Mouse (Mus musculus) CH12.LX (cell line): Measurements from ENCODE around the gene Kif26b. TPM values are rescaled to one million over a fixed set of nuclear protein-coding genes. Genes with fewer than 3 reads are reported as not detected.

Experiments
- DNase-seq: peaks from one replicate; pipeline ENCODE4 v3.0.0-alpha.2; 2013; ENCODE audit errors: extremely low read depth
- H3K27ac ChIP-seq: 2 replicates; pipeline ENCODE4 v1.5.1; 2012; ENCODE audit warnings: low read depth, mild to moderate bottlenecking, control low read depth, moderate library complexity; ENCODE audit not compliant: insufficient read depth
- H3K27me3 ChIP-seq: replicated peaks from 2 replicates; pipeline ENCODE3; 2012; ENCODE audit warnings: inconsistent platforms
- H3K36me3 ChIP-seq, 2 experiments: replicated peaks in 1 of 2; 2 replicates each; pipeline versions ENCODE3 to v1.6.1; 2012; ENCODE audit warnings: inconsistent platforms in 1 of 2, low read length in 1 of 2, mild to moderate bottlenecking in 1 of 2, mixed read lengths in 1 of 2, moderate library complexity in 1 of 2; ENCODE audit not compliant: control insufficient read depth in 1 of 2, insufficient read depth in 1 of 2
- H3K4me1 ChIP-seq, 2 experiments: 2 replicates each; pipeline ENCODE4 v1.6.1; 2012; ENCODE audit warnings: inconsistent platforms in 1 of 2, moderate library complexity in 1 of 2; ENCODE audit not compliant: insufficient read depth in 2 of 2, control insufficient read depth in 1 of 2
- H3K4me2 ChIP-seq: 2 replicates; pipeline ENCODE4 v1.6.1; 2012; ENCODE audit warnings: low read depth, mild to moderate bottlenecking, control low read depth; ENCODE audit not compliant: poor library complexity, insufficient read depth, severe bottlenecking
- H3K4me3 ChIP-seq, 3 experiments: fragments of 150-350 bp in 1 of 3; sonication (generic) in 1 of 3; replicated peaks in 1 of 3; 2 replicates each; pipeline versions ENCODE3 to v1.5.1; 2011 to 2012; ENCODE audit warnings: low read depth in 2 of 3, low read length in 2 of 3, mild to moderate bottlenecking in 2 of 3, moderate library complexity in 2 of 3, control low read depth in 1 of 3, improper control_type of control experiment in 1 of 3, inconsistent platforms in 1 of 3, mixed read lengths in 1 of 3; ENCODE audit not compliant: poor library complexity in 1 of 3
- H3K79me2 ChIP-seq: replicated peaks from 2 replicates; pipeline ENCODE4 v1.6.1; 2012; ENCODE audit warnings: mild to moderate bottlenecking, moderate library complexity; ENCODE audit not compliant: control insufficient read depth, poor library complexity, insufficient read depth, severe bottlenecking; ENCODE audit errors: extremely low read depth
- H3K9ac ChIP-seq: 2 replicates; pipeline ENCODE4 v1.6.1; 2012; ENCODE audit warnings: low read depth, mild to moderate bottlenecking, control low read depth, moderate library complexity; ENCODE audit not compliant: insufficient read depth
- H3K9me3 ChIP-seq: replicated peaks from 2 replicates; pipeline ENCODE3; 2012; ENCODE audit warnings: low read length, inconsistent platforms, mixed read lengths
- CHD1 ChIP-seq: IDR thresholded peaks from 2 replicates; pipeline ENCODE4 v1.6.1; 2012; ENCODE audit warnings: low read depth, low read length, improper control_type of control experiment, inconsistent platforms
- CHD2 ChIP-seq: IDR thresholded peaks from 2 replicates; pipeline ENCODE4 v1.6.1; 2011; ENCODE audit warnings: low read length, improper control_type of control experiment
- E2F4 ChIP-seq: IDR thresholded peaks from 2 replicates; pipeline ENCODE4 v1.6.1; 2011; ENCODE audit warnings: low read depth, low read length, improper control_type of control experiment; ENCODE audit not compliant: insufficient replicate concordance
- GABPA ChIP-seq: IDR thresholded peaks from 2 replicates; pipeline ENCODE4 v1.6.1; 2012; ENCODE audit warnings: low read depth, low read length, improper control_type of control experiment, inconsistent platforms; ENCODE audit not compliant: insufficient replicate concordance
- HCFC1 ChIP-seq: IDR thresholded peaks from 2 replicates; pipeline ENCODE4 v1.6.1; 2012; ENCODE audit warnings: low read depth, mild to moderate bottlenecking, inconsistent platforms, low read length, improper control_type of control experiment
- IRF4 ChIP-seq: IDR thresholded peaks from 2 replicates; pipeline ENCODE4 v1.6.1; 2014; ENCODE audit warnings: low read depth, mild to moderate bottlenecking, inconsistent platforms, low read length, improper control_type of control experiment
- MAFK ChIP-seq: IDR thresholded peaks from 2 replicates; pipeline ENCODE4 v1.6.1; 2011; ENCODE audit warnings: low read length, improper control_type of control experiment; ENCODE audit not compliant: insufficient replicate concordance
- MAX ChIP-seq: IDR thresholded peaks from 2 replicates; pipeline ENCODE4 v1.6.1; 2011; ENCODE audit warnings: low read length, improper control_type of control experiment
- MEF2A ChIP-seq: IDR thresholded peaks from 2 replicates; pipeline ENCODE4 v1.6.1; 2014; ENCODE audit warnings: low read depth, mild to moderate bottlenecking, inconsistent platforms, low read length, improper control_type of control experiment, borderline replicate concordance
- PAX5 ChIP-seq: IDR thresholded peaks from 2 replicates; pipeline ENCODE4 v1.6.1; 2012; ENCODE audit warnings: low read length, inconsistent platforms, mixed read lengths
- POLR2A ChIP-seq: IDR thresholded peaks from 2 replicates; pipeline ENCODE4 v1.6.1; 2011; ENCODE audit warnings: low read depth, mild to moderate bottlenecking, improper control_type of control experiment, low read length
- RCOR1 ChIP-seq: conservative IDR thresholded peaks from 2 replicates; pipeline ENCODE4 v1.6.1; 2012; ENCODE audit warnings: low read depth, mild to moderate bottlenecking, inconsistent platforms, low read length, improper control_type of control experiment
- SIN3A ChIP-seq: IDR thresholded peaks from 2 replicates; pipeline ENCODE4 v1.6.1; 2012; ENCODE audit warnings: low read length, improper control_type of control experiment, inconsistent platforms
- SMC3 ChIP-seq: IDR thresholded peaks from 2 replicates; pipeline ENCODE4 v1.6.1; 2011; ENCODE audit warnings: low read depth, low read length, improper control_type of control experiment
- TBP ChIP-seq: conservative IDR thresholded peaks from 2 replicates; pipeline ENCODE4 v1.6.1; 2011; ENCODE audit warnings: low read depth, low read length, improper control_type of control experiment
- USF1 ChIP-seq: IDR thresholded peaks from 2 replicates; pipeline ENCODE4 v1.6.1; 2014; ENCODE audit warnings: low read depth, mild to moderate bottlenecking, inconsistent platforms, low read length, improper control_type of control experiment
- USF2 ChIP-seq: conservative IDR thresholded peaks from 2 replicates; pipeline ENCODE4 v1.6.1; 2011; ENCODE audit warnings: low read depth, low read length, improper control_type of control experiment
- ZMIZ1 ChIP-seq: IDR thresholded peaks from 2 replicates; pipeline ENCODE4 v1.6.1; 2012; ENCODE audit warnings: low read depth, mild to moderate bottlenecking, inconsistent platforms, low read length, improper control_type of control experiment
- dilution Hi-C: fragments of 300-500 bp; cut with MboI; formaldehyde crosslinking; loops from 2 replicates; pipeline ENCODE4 v1.14.3; 2020; ENCODE audit warnings: low sequenced_read_pairs; ENCODE audit not compliant: extremely low pct_unique_long_range_greater_than_20kb, extremely low pct_ligation_motif_present
- in situ Hi-C: fragments of 300-500 bp; cut with MboI; formaldehyde crosslinking; loops from 3 replicates; pipeline ENCODE4 v1.14.3; 2019; ENCODE audit warnings: low sequenced_read_pairs, low pct_ligation_motif_present, low pct_unique_long_range_greater_than_20kb, mixed read lengths
- polyA plus RNA-seq: library from polyadenylated mRNA; unstranded; fragments of >175 nt; gene quantifications from 2 replicates; pipeline ENCODE4 v1.2.1, GENCODE M21; 2012; ENCODE audit warnings: low read depth; ENCODE audit not compliant: insufficient read length
- total RNA-seq, 2 experiments: library from RNA; depleted of rRNA; stranded (reverse); fragments of 300-350 nt in 1 of 2; fragments of >200 nt in 1 of 2; gene quantifications; 2 replicates each; pipeline ENCODE4 v1.2.3; 2012 to 2014

Kif26b gene
- total and polyA plus RNA-seq, 3 experiments = 0.09 TPM; not detected in 2

- H3K9me3 ChIP-seq = no peaks in the 10 kb centered on the region
- no peak overlapping the region for H3K9ac ChIP-seq
- in situ Hi-C loops (no loop called here), dilution Hi-C loops (no loop called here)
- H3K27ac ChIP-seq = no peak overlapping the region
- no peak for TF ChIP-seq ZMIZ1
- TF ChIP-seq IRF4 = no peak
- no peak for TF ChIP-seq MAX
- TF ChIP-seq GABPA = no peak
- TF ChIP-seq PAX5 = no peak
- no peak for TF ChIP-seq CHD1
- TF ChIP-seq CHD2 = no peak
- no peak for TF ChIP-seq USF2
- no peak for TF ChIP-seq MAFK
- TF ChIP-seq HCFC1 = no peak
- TF ChIP-seq RCOR1 = no peak
- TF ChIP-seq SMC3 = no peak
- no peak for TF ChIP-seq POLR2A
- H3K4me2 ChIP-seq = no peak overlapping the region
- no peaks in the 10 kb centered on the region for H3K79me2 ChIP-seq
- peaks cover 0 to 15% of the 10 kb centered on the region in 2 experiments; a peak in 1 of 4 replicates for H3K4me1 ChIP-seq
- H3K36me3 ChIP-seq = no peaks in the 10 kb centered on the region
- H3K4me3 ChIP-seq = no peak overlapping the region
- H3K27me3 ChIP-seq = no peaks in the 10 kb centered on the region
- no peak for DNase-seq
Measured at GRCm38 (mm10) chr1:178540247-178540646, 11.3 kb downstream of the Kif26b start.

GRCm38 (mm10) chr1:178542415-178542814 lies 13.5 kb downstream of the Kif26b start:
- Histone ChIP-seq H3K4me3 (no peak overlapping the region), H3K4me1 (peaks cover 0 to 15% of the 10 kb centered on the region in 2 experiments; a peak in 1 of 4 replicates), H3K79me2 (no peaks in the 10 kb centered on the region), H3K9me3 (no peaks in the 10 kb centered on the region), H3K9ac (no peak overlapping the region), H3K36me3 (no peaks in the 10 kb centered on the region), H3K4me2 (no peak overlapping the region), H3K27ac (no peak overlapping the region), H3K27me3 (no peaks in the 10 kb centered on the region)
- TF ChIP-seq E2F4 (no peak), SIN3A (no peak), USF2 (no peak), USF1 (no peak), TBP (no peak), MEF2A (no peak)
- in situ Hi-C loops (no loop called here), dilution Hi-C loops (no loop called here)
- DNase-seq = no peak
